Mouse (Mus musculus) liver, embryonic 14.5 days (tissue): ENCODE measurements around the gene Hexa. TPM values are rescaled to one million over a fixed set of nuclear protein-coding genes. Genes with fewer than 3 reads are reported as not detected.

Source experiments
- ATAC-seq: fragments of 200-750 bp; cut with Nextera tagmentation; 2 replicates; pipeline ENCODE4 v1.8.0; 2017; ENCODE audit warnings: moderate number of reproducible peaks, mild to moderate bottlenecking, moderate library complexity; ENCODE audit not compliant: insufficient read depth
- DNase-seq, 3 experiments: peaks; one replicate each; pipeline ENCODE4 v3.0.0-alpha.2; 2012 to 2013; ENCODE audit warnings: low read depth in 3 of 3, low spot score in 3 of 3
- H3K27ac ChIP-seq: fragments of 300-500 bp; sonication (generic); 2 replicates; pipeline ENCODE4 v1.5.1; 2014; ENCODE audit warnings: moderate library complexity, mild to moderate bottlenecking, control low read depth, inconsistent platforms
- H3K27me3 ChIP-seq: fragments of 300-500 bp; sonication (generic); 2 replicates; pipeline ENCODE4 v1.6.1; 2014; ENCODE audit warnings: mild to moderate bottlenecking, low read length, moderate library complexity; ENCODE audit not compliant: control insufficient read depth, insufficient read depth
- H3K36me3 ChIP-seq: fragments of 300-500 bp; sonication (generic); replicated peaks from 2 replicates; pipeline ENCODE4 v1.6.1; 2014; ENCODE audit warnings: low read depth; ENCODE audit not compliant: control insufficient read depth, insufficient read depth
- H3K4me1 ChIP-seq, 2 experiments: fragments of 200-500 bp in 1 of 2; fragments of 300-500 bp in 1 of 2; sonication (generic) in 1 of 2; replicated peaks; 2 replicates each; pipeline ENCODE4 v1.6.1; 2012 to 2014; ENCODE audit warnings: antibody characterized with exemption in 1 of 2, inconsistent platforms in 1 of 2, low read length in 1 of 2; ENCODE audit not compliant: control insufficient read depth in 2 of 2, insufficient read depth in 2 of 2
- H3K4me2 ChIP-seq: fragments of 300-500 bp; sonication (generic); 2 replicates; pipeline ENCODE4 v1.6.1; 2014; ENCODE audit warnings: low read depth, mild to moderate bottlenecking, control low read depth, moderate library complexity
- H3K4me3 ChIP-seq, 2 experiments: fragments of 200-500 bp in 1 of 2; fragments of 300-500 bp in 1 of 2; sonication (generic) in 1 of 2; 2 replicates each; pipeline ENCODE4 v1.5.1; 2012 to 2014; ENCODE audit warnings: low read depth in 2 of 2, low read length in 2 of 2, mild to moderate bottlenecking in 2 of 2, control low read depth in 1 of 2, inconsistent platforms in 1 of 2, moderate library complexity in 1 of 2; ENCODE audit not compliant: insufficient read depth in 1 of 2
- H3K9ac ChIP-seq: fragments of 300-500 bp; sonication (generic); replicated peaks from 2 replicates; pipeline ENCODE4 v1.6.1; 2014; ENCODE audit warnings: mild to moderate bottlenecking, control low read depth, moderate library complexity
- H3K9me3 ChIP-seq: fragments of 300-500 bp; sonication (generic); 2 replicates; pipeline ENCODE4 v1.6.1; 2016; ENCODE audit warnings: low read length, mixed read lengths; ENCODE audit not compliant: control insufficient read depth
- CTCF ChIP-seq: IDR thresholded peaks from 2 replicates; pipeline ENCODE4 v1.5.1; 2016; ENCODE audit warnings: antibody characterized with exemption, low read depth, control low read depth
- EP300 ChIP-seq: IDR thresholded peaks from 2 replicates; pipeline ENCODE4 v1.6.1; 2016; ENCODE audit warnings: antibody characterized with exemption, low read depth
- WGBS: fragments of 180-500 bp; shearing (Covaris S2); extraction: QIAGEN DNeasy Blood & Tissue Kit; methylation state at CpG from one replicate; pipeline ENCODE4 v1.1.7; 2014; ENCODE audit not compliant: insufficient replicate concordance; 5-methylcytosine and 5-hydroxymethylcytosine counted together
- polyA plus RNA-seq, 2 experiments: library from polyadenylated mRNA; depleted of rRNA in 1 of 2; stranded (reverse) in 1 of 2; unstranded in 1 of 2; fragments of >200 nt; fragmentation: Nextera tagmentation in 1 of 2; extraction: Ambion mirVana in 1 of 2; gene quantifications; 2 replicates each; pipeline versions ENCODE4 v1.2.1 to v1.2.3; 2012 to 2014

Hexa gene
- polyA plus RNA-seq, 2 experiments: 17.5 to 29.1 TPM

GRCm38 (mm10) chr9:59565600-59565999 is 26.3 kb downstream of the Hexa start:
- DNase-seq: peak; percentile 36 to 62 (median 57)
- Histone ChIP-seq H3K27me3 (no peaks in the 10 kb centered on the region), H3K27ac (no peak overlapping the region), H3K4me3 (no peak overlapping the region), H3K9ac (no peak overlapping the region), H3K9me3 (no peaks in the 10 kb centered on the region), H3K4me2 (no peak overlapping the region), H3K4me1 (no peaks in the 10 kb centered on the region), H3K36me3 (no peaks in the 10 kb centered on the region)
- TF ChIP-seq CTCF: peak; percentile 92
- TF ChIP-seq EP300: no peak
- 14% methylated on average over 4 of the region's 4 CpGs for WGBS
- peak; percentile 51; the same call in 1 of the 2 replicates for ATAC-seq

- no peak overlapping the region for H3K4me3 ChIP-seq
- peak; percentile 38 to 40 (median 38) for DNase-seq
- H3K4me2 ChIP-seq: no peak overlapping the region
- no peaks in the 10 kb centered on the region for H3K9me3 ChIP-seq
- no peak overlapping the region for H3K9ac ChIP-seq
- 16% methylated on average over 6 of the region's 6 CpGs for WGBS
- no peaks in the 10 kb centered on the region for H3K4me1 ChIP-seq
- TF ChIP-seq CTCF: peak; percentile 80
- TF ChIP-seq EP300: no peak
- H3K36me3 ChIP-seq: no peaks in the 10 kb centered on the region
- H3K27ac ChIP-seq: no peak overlapping the region
- H3K27me3 ChIP-seq: no peaks in the 10 kb centered on the region
- no peak for ATAC-seq
These were observed 27.8 kb downstream of the Hexa start for GRCm38 (mm10) chr9:59567111-59567510.

GRCm38 (mm10) chr9:59571852-59572251 is 32.5 kb downstream of the Hexa start:
- H3K4me1 ChIP-seq: 0 out of 4 replicates have a peak, but pooled peaks cover 0 to 1% of the 10 kb centered on the region in 2 experiments
- no peaks in the 10 kb centered on the region for H3K36me3 ChIP-seq
- peaks cover 7% of the 10 kb centered on the region for H3K27me3 ChIP-seq
- no peak for ATAC-seq
- no peak overlapping the region for H3K27ac ChIP-seq
- no peaks in the 10 kb centered on the region for H3K9me3 ChIP-seq
- 49% methylated on average over 2 of the region's 2 CpGs for WGBS
- DNase-seq: no peak
- no peak overlapping the region for H3K4me3 ChIP-seq
- TF ChIP-seq EP300: no peak
- no peak overlapping the region for H3K4me2 ChIP-seq
- H3K9ac ChIP-seq: no peak overlapping the region

GRCm38 (mm10) chr9:59577401-59577800 is 38.1 kb downstream of the Hexa start:
- H3K27me3 ChIP-seq: peaks cover 36% of the 10 kb centered on the region
- H3K27ac ChIP-seq: no peak overlapping the region
- H3K9ac ChIP-seq: no peak overlapping the region
- peak overlapping the region; percentile 84 for H3K4me2 ChIP-seq
- TF ChIP-seq EP300 (no peak), CTCF (no peak)
- H3K36me3 ChIP-seq: no peaks in the 10 kb centered on the region
- no peaks in the 10 kb centered on the region for H3K9me3 ChIP-seq
- ATAC-seq (no peak), DNase-seq (no peak)
- peaks cover 4 to 7% of the 10 kb centered on the region in 2 experiments for H3K4me1 ChIP-seq
- H3K4me3 ChIP-seq: peak overlapping the region; percentile 32 to 58; a peak in 3 of 4 replicates
- WGBS: 11% methylated on average over 13 of the region's 13 CpGs

- WGBS: under 1% methylated on average over 60 of the region's 61 CpGs
- peaks cover 36% of the 10 kb centered on the region for H3K27me3 ChIP-seq
These were observed 38.6 kb downstream of the Hexa start, which contains the start of gene Celf6 for GRCm38 (mm10) chr9:59577844-59578504. TSS of gene Celf6 (plus strand) at chr9:59577917.

More at GRCm38 (mm10) chr9:59577844-59578504, 38.6 kb downstream of the Hexa start, which contains the start of gene Celf6:
- Histone ChIP-seq H3K27ac (no peak within 1 kb of the TSS), H3K4me3 (peak within 1 kb of the TSS; percentile 32 to 58; a peak in 3 of 4 replicates), H3K9ac (no peak within 1 kb of the TSS), H3K4me1 (peaks cover 4 to 7% of the 10 kb centered on the region in 2 experiments), H3K36me3 (no peaks in the 10 kb centered on the region), H3K4me2 (peak within 1 kb of the TSS; percentile 84), H3K9me3 (no peaks in the 10 kb centered on the region)
- DNase-seq (peak; percentile 79 to 86 (median 80)), ATAC-seq (peak; percentile 96)
- no peak for TF ChIP-seq CTCF
- no peak for TF ChIP-seq EP300
